Mouse (Mus musculus): Measurements from ENCODE around the gene Tsg101.

- TF ChIP-seq POLR2A (IDR thresholded peaks at IDR 0.05; ENCODE audit: borderline replicate concordance, low read depth, low read length) (no peak), CTCF (IDR thresholded peaks at IDR 0.05; ENCODE audit: low read depth, low read length) (no peak)
These were observed 80.3 kb downstream of the Tsg101 start for GRCm38 (mm10) chr7:46839446-46839845.

Measured in bone marrow macrophage, adult 2 months (primary cell).